Mouse (Mus musculus) ovary, adult 18-20 months (tissue): ENCODE results near the gene R3hcc1l.

Source experiments
- DNase-seq: peaks from one replicate; pipeline ENCODE4 v3.0.0; 2022; ENCODE audit warnings: low spot score, mixed read lengths

The R3hcc1l gene

DNA sequence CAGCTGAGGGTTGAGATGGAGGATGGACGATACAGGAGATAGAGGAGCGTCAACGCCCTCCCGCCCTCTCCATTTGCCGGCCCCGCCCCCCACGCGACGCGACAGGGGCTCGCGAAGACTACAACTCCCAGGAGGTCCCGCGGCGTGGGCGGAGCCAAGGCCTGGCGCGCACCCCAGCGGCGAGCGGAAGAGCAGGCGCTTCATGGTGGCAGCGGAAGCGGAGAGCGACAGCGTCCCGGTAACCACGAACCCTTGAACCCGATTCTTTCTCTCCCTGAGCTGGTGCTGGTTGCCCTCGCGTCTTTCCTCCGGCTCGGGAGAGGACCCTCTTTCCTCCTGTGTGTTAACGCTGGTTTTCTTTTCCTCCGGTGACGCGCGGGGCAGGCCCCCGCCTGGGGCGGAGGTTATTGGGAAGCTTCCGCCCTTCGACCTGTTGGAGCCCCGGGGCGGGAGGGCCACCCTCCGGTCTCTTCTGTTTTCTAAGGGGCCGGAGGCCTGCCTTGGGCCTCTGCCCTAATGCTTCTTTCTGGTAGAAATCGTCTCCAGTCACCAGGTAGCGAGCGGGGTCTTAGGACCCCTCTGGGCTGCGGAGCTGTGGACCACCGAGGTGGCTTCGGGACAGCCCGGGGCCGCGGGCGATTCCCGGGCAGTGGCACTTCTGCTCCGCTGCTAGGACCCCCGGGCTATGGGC is at the start of gene R3hcc1l:
Gene R3hcc1l, plus strand, starts transcription at position 140 of the 691 bp plus-strand sequence.
- peak; percentile 92 for DNase-seq

DNA sequence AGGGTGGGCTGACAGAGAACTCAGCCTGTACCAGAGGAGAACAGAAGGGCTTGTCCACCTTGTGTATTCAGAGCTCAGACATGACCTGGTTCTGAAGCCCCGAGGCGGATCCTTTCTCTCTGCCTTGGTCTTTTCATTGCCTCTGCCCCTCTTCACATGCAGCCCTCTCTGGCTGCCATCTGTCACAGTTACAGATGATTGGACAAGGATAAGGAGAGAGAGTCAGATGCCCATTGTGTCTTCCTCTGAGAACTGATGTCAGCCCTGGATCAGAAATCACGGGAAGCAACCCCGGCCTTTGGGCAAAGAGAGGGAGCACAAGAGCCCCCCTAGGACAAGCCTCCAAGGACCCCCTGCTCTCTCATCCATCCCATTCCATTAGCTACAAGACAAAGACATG is 47.0 kb upstream of the R3hcc1l start:
- no peak for DNase-seq

DNA sequence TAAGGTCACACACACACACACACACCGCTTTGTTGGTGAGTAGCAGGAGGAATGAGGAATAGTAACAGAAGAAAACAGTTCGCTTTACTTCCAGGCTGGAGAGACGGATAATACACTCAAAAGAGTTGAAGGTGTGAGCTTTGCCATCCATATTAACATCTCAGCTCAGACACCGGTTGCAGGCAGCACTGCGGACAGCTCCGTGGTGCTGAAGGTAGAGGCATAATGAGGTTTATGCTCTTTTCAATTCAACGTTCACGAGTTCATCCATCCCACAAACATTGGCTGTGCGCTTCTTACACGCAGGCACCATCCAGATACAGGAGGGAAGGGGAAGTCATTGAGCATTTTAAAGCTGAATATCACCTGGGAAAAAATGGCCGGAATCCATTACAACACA is 45.7 kb upstream of the R3hcc1l start:
- no peak for DNase-seq

DNA sequence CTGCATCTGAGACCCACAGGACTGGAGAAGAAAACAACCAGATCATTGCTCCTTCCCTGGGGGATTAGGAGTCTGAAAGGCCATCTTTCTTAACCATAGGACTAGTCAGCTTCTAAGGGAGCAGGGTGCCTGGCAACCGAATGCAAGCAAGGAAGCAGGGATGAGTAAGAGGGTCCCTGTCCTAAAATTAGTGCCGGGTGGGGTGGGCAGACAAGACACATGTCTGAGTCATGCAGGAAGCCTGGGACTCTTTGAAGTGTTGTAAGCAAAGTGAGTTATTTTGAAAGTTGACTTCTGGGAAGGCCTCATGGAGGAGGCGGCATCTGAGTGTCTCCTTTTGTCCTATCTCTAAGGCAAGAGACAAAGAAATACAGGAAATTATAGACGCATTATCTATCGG is 40.8 kb upstream of the R3hcc1l start:
- DNase-seq, result no peak

DNA sequence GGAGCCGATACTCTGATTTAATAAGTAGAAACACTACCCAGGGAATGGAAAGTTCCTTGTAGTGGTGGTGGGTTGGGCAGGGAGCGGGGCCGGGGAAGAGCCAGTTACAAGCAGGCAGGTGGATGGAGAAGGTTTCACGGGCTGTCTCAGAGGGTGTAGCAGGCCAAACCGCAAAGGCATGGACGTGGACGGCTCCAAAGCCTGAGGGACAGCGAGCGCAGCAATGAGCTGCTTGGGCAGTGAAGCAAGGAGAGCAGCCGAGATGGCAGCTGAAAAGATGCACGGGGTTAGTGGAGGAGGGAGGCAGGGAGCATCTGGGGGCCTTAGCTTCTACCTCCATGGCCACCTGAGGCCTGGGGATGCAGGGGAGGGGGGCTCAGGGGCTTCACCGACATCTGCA is 40.3 kb upstream of the R3hcc1l start:
- no peak for DNase-seq

DNA sequence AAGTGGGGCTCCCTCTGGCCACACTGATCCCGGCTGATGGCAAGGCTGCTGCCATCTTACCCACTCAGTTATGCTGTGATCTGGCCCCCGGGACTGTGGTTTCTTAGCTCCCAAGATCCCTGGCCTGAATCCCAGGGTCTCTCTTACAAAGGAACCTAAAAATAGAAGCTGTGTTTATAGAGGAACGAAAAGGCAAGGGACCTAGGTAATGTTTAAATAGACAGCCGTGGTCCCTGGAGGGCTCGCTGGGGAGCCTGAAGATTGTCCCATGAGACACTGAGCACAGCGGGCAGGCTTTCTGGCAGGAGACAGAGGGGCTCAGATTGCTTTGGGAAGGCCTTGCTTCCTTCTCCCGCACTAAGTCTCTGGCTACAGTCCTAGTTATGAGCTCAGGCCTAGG is 33.1 kb upstream of the R3hcc1l start:
- DNase-seq, result no peak

DNA sequence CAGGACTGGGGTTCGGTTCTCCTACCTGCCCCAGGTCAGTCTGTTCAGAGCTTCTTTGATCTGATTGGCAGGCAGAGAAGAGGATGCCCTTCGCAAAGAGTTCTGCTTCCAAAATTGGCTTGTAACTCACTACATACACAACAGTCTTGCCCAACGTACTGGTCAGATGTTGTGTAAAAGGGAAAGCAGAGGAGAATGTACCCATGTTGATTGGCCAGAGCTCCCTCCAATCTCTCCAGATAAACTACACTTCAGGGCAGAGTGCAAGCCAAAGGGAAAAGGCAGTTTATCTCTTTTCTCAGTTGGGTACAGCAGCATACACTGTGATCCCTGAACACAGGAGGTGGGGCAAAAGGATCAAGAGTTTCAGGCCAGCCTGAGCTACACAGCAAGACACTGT is 31.3 kb upstream of the R3hcc1l start:
- no peak for DNase-seq

DNA sequence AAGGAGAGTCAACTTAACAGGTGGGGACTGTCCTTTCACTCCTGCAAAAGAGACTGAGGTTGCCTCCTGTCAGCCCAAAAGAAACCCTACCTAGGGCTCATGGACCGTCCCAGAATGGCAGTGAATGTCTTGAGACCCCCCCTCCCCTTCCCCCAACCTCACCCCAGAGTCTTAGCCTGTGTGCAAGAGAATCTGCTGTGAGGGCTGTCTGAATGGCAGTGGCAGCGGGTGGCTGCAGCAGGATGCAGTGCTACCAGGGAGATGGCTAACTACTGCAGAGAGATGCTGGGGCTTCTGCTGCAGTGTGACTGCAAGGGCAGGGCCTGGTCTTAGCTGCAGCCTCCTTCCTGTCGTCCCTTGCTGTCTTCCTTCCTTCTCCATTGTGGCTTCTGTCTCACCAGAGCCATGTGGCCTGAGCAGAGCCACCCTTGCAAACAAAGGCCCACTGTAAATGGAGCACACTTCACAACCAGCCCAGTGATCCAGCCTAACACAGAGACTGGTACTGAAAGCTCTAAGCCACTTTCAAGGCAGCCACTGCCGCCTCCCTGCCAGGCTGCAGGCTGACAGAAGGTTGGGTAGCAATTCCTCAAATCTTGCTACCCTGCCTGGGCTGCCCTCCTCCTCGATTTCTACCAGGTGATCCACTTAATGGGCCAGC is 25.2 kb upstream of the R3hcc1l start:
- DNase-seq, result no peak

DNA sequence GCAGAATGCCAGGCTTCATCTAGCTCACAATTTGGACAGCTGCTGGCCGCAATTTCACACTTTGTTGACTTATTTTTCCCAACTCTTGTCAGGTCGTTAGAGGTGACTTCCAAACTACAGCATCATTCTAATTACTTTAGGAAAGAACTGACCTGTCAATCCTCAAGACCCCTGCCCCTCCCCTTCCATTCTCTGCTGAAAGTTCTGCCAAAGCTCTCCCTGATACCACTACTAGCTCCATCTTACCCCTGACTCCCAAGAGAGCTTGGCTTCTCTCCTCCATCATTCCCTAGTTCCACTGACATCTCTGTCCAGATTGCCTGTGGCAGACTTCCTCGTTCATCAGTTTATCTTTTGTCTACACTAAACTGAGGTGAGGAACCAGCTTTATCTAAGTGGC is 14.4 kb upstream of the R3hcc1l start:
- no peak for DNase-seq

DNA sequence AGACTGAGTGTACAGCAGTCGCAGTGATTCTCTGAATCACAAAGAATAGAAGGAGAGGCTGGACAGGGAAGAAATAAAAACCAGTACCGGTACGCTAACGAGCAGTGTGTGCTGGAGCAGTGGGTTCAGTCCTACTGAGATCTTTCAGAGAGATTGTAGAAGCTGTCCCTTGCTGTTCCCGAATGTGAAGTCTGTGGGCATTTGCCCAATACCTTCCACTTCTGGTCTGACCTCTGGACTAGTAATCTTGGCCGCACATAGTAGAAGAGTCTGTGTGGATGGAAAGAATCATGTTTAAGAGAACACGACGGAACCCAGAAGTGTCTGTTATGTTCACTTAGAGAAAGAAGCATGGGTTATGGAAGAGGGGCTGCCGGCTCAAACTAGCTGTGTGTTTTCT is 8.9 kb upstream of the R3hcc1l start:
- no peak for DNase-seq

DNA sequence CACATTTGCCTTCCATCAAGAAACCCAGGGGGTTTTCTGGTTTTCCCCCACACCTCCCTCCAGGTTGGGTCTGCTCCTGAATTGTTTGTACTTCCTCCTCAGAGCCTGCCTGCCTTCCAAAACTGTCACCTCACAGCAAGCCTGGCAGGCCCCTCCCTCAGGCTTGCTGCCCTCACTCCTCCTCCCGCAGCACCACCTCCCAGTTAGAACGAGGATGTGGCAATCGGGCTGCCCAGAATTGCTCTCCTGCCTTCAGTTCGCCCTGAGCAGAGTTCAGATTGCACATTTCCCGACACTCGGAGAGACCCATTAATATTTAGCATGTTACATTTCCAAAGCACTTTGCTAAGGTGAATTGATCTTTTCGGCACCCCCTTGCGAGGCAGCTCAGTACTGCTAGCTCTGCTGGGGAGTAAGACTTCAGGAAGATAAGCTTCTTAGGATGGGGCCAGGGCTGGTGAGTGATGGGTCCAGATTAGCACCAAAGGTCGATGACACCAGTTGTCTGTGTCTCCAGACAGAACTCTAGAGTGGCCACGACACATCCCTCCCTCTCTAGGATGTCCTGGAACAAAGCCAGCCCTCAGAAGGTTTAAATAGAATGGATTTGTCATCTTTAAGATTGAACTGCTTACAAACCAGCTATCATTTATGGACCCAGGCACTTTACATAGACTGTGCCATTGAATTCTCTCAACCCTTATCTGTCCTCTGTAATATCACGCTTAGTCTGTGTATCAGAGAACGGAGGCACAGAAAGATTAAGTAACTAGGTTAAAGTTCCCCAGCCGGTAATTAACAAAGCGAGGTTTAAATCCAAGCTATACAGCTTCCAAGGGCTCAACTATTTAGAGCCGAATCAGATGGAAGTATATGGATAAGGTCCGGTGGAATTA is 8.0 kb upstream of the R3hcc1l start:
- DNase-seq, result no peak

DNA sequence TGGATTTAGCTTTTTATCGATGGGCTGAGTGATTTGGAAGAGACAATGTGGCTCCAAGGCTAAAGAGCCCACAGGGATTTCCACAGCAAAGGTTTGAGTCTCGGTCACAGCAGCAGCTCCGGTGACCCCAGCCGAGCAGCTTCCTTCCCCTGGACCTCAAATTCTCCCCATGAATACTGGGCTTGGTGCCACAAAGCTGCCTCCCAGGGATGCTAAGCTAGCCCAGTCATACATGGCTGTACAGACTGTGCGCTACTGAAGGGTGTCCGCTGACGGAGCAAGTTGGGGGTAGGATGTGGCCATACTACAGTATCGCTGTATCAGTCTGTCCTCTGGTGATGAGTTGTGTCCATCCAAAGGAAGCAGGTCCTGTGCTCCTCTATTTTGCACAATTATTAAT is 2.9 kb upstream of the R3hcc1l start:
- no peak for DNase-seq

DNA sequence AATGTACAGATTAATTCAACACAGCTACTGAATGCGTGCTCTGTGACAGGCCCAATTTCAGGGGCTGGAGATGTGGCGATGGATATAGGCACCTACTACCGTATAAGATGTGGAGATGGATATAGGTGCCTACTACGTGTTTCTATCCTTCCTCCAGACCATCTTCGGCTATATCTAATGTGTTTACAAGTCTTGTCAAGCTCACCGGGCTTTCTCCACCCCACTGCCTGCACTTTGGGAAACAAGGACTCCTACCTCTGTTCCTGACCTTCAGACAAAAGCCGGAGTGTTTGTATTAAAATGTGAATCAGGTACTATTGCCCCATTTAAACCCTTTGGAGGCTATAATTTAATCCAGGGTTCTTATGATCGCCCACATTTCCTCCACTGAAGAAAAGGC is 2.4 kb upstream of the R3hcc1l start:
- no peak for DNase-seq

DNA sequence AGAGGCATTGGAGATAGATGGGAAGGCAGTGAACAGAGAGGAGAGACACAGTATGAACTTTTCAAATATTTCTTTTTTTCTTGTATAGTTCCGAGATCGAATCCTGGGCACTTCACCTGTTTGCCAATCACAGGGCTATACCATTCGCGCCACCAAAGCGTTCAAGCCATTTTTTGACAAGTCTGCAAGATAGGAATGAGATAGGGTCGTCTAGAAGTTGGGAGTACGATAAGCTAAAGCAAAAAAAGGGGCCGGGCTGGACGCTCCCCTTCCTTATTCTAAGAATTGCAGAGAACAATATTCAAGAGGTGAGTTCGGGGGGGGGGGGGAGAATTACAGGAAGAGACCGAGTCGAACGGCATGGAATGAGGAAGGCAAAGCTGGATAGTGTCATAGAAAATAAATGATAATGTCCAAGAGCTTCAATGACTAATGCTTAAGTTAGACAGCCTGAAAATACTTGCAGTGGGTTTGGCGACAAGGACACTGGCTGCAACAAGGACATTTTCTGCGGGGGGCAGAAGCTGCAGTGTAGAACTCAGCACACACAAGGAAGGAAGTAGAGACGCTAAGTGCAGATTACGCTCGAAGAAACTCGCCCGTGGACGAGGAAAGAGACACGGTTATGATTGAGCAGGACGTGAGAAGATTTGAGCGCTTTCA is 471 bp upstream of the R3hcc1l start:
- DNase-seq, result no peak

DNA sequence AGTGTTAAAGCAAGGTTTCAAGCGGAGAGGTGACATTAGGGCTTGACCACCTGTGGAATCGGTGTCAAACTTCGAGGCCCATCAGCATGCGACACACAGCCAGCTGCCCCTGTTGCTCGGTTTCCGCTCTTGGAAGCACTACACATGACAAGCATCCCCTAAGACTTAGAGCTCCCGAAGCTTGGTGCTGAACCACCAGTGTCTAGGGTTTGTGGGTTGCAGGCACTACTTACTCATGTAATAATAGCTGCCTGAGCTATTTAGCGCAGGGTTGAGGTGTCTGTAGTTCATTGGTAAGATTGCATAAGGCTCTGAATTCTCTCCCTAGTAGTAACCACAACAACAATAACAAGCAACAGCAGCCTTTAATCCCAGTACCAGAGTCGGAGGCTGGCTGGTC is 1.2 kb downstream of the R3hcc1l start:
- DNase-seq, result no peak

DNA sequence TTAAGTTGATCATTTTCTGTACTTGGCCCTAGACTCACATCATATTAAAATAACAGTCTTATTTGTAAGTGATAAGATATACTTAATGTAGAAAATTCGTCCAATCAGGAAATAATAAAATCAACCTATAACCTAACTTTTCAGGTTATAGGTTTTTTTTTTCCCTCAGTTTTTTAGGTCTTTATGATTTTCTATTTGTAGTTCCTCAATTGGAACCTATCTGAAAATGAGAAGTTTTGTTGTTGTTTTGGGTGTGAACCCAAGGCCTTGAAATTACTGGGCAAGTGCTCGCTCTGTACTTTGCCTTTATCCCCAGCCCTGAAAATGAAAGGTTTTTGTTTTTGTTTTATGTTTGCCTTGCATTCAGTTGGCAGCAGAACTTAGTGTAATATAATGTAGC is 6.1 kb downstream of the R3hcc1l start:
- no peak for DNase-seq

DNA sequence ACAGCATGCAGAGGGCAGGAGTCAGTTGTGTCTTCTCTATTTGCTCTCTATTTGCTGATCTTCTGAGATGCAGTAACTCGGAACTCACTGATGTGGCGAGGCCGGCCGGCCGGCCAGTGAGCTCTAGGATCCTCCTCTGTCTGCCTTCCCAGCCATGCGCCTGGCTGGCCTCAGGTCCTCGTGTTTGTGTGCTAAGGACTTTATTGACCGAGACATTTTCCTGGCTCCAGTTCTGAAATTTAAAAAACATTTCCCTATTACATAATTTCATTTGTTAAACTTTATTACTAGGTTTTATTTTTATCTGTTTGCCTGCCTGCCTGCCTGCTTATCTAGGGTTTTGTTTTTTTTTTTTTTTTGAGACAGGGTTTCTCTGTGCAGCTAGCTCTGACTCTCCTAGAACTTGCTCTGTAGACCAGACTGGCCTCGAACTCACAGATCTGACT is 11.5 kb downstream of the R3hcc1l start:
- DNase-seq, result no peak

DNA sequence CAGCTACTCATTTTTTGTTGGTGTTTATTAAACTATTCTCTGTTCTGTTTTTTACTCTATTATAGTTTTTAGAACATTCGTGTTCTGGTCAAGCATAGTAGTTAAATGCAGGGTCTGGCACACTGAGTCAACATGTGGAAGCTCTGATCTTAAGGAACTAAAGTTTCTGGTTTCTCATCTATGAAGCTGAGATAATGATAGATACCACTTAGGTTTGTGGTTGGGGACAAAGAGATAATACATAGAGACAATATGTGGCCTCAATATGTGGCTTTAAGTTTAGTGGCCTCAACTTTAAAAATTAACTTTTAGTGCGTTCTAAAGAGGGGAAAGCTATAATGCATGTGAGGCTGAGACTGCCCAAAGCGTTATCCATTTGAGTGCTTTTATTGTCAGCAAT is 15.9 kb downstream of the R3hcc1l start:
- DNase-seq, result no peak

DNA sequence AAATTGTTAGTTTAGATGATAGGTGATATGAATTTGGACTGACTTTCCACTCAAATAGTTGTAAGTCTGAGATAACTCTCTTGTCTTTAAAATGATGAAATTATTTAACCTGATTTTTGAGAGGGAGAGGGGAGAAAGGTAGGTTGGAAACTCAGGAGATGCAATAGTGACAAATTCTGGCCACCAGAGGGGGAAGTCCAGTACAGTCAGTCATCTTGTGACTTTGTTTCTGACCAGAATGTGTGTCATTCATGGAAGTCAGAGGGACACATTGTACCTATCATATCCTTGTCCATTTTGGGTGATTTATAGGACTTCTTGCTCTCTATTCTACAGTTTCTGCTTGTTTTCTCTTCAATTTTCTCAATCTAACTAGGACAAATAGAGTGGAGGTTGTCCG is 19.0 kb downstream of the R3hcc1l start:
- DNase-seq, result no peak

DNA sequence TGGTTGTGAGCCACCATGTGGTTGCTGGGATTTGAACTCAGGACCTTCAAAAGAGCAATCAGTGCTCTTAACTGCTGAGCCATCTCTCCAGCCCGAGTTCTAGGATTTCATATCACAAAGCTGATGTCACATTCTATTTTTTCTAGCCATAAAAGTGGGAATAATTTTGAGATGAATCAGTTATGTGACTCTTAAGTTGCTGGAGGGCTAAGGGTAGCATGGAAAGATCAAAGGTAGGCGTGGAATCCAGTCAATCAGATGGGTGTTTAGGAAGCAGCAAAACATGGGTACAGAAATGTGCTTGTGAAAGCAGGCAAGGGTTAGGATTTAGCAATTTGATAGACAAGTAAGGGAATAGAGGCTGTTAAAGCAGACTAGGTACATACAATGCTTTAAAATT is 20.4 kb downstream of the R3hcc1l start:
- DNase-seq, result no peak

DNA sequence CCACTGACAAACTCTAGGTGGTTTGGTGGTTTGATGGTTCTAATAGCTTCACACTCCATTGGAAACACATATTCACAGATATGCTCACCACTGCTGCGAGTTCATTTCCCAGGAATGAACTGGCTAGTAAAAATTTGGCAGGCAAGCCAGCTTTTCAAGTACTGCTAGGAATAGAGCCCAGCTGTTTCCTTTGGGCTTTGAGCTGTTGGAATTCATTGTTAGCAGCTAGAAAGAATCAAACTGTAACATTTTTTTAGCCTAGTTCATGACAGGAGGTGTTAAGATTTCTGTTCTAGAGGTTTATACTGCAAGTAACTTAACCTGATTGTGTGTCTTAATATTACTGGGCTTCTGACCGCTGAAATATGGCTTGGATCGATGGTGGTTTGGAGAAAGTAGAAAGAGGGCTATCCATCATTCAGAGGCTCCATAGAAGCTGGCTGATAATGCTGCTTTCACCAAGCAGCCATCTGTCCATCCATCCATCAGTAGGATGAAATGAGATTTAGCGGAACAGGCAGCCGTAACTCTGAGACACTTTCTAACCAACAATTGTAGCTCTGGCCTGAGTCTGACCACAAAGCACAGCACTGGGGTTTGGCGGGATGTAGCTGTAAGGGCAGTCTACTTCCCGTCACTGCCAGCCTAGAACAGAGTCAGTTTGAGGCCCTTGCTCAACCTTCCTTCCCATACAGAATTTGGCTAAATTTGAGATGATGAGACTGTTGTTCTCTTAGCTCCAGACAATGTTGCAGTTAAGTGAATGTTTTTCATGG is 21.0 kb downstream of the R3hcc1l start:
- DNase-seq, result no peak

DNA sequence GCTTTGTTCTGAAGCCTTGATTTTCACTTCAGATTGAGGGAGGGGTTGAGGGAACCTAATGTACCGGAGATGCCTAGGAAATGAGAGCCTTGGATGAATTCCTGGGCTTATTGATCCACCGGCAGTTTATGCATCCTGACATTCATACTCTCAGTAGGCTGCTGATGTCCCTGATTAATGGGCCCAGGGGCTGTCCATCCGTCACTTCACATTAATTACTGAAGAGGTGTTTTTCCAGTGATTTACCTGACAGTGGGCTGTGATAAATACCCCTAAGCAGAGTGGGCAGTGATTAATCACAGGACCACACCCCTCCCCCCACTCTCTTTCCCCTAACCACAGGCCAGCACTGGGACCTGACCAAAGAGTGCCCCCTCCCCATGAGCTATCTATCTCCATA is 22.1 kb downstream of the R3hcc1l start:
- DNase-seq, result no peak
